In genomic region chr12:105955764-105956290, GRCm38 (mm10) we compare ENCODE assay signal across 9 mouse cellular contexts. TPM values are rescaled to one million over a fixed set of nuclear protein-coding genes. Genes with fewer than 3 reads are reported as not detected.
DNase-seq lines count a peak whose midpoint lies in the region; ATAC-seq lines count a peak whose summit lies in the region.
"Had no signal": no experiment of that assay in that cellular context is flagged by ENCODE, and none has a peak within 500 bp of the region (broad histone marks: within the 10 kb centered on the region; RNA-seq: fewer than 3 reads in every experiment).

No protein-coding gene starts in this region.

- H3K27ac ChIP-seq in hindbrain, embryonic 16.5 days (ENCODE audit: low read depth, low read length), result no peak overlapping the region

- no peaks in the 10 kb centered on the region for H3K36me3 ChIP-seq in hindbrain, embryonic 16.5 days (ENCODE audit: control insufficient read depth, insufficient read depth, low read length)

- no peak overlapping the region for H3K4me2 ChIP-seq in hindbrain, embryonic 16.5 days (ENCODE audit: low read length)

- peaks cover 15% of the 10 kb centered on the region for H3K4me1 ChIP-seq in hindbrain, embryonic 16.5 days (ENCODE audit: control insufficient read depth, insufficient read depth, low read depth, low read length)

- H3K4me3 ChIP-seq in hindbrain, embryonic 16.5 days (ENCODE audit: low read length), result no peak overlapping the region

- H3K9ac ChIP-seq in hindbrain, embryonic 16.5 days (ENCODE audit: low read depth, low read length), result 0 out of 2 replicates have a peak overlapping the region, but pooled peaks have one; percentile 22

- DNase-seq in adrenal gland, adult (ENCODE audit: inconsistent age in 2 of 2, low spot score in 1 of 2), result peak; percentile 45 to 74
- no peak for DNase-seq in adrenal gland, adult 8-10 months
- peak; percentile 31 for DNase-seq in layer of hippocampus, adult 11-12 months (ENCODE audit: low spot score)
- DNase-seq in layer of hippocampus, postnatal 25 days (ENCODE audit: extremely low spot score in 1 of 2, low spot score in 1 of 2), result no peak
- DNase-seq in adrenal gland, postnatal 10 days, result peak; percentile 58
- no peak for DNase-seq in cerebellum, postnatal 36 days
- no peak for DNase-seq in spleen, postnatal 36 days (ENCODE audit: low spot score in 2 of 2)
- DNase-seq: cerebellum, adult 11 months had no signal

- no peaks in the 10 kb centered on the region for H3K27me3 ChIP-seq in hindbrain, embryonic 16.5 days (replicated peaks; ENCODE audit: control insufficient read depth, insufficient read depth, low read length)

- 45% methylated on average over 1 of the region's 1 CpGs for WGBS in hindbrain, embryonic 16.5 days

- ATAC-seq in hindbrain, embryonic 16.5 days, result no peak; the same call in 1 of the 2 replicates

- no peaks in the 10 kb centered on the region for H3K9me3 ChIP-seq in hindbrain, embryonic 16.5 days (ENCODE audit: control insufficient read depth, low read length)

RNA-seq across cellular contexts. Expression of gene Vrk1, which starts 54.2 kb away (rescaled TPM):
- total RNA-seq in adrenal gland, adult 8-10 months (2022), result 10 to 100 TPM; 16.4 to 18.0 (median 17.4) TPM
- total RNA-seq in layer of hippocampus, postnatal 25 days (2021), result 10 to 100 TPM; 16.6 to 17.7 TPM
- 10 to 100 TPM; 23.3 to 25.1 TPM for total RNA-seq in adrenal gland, postnatal 10 days (2021)
- 29.3 and 31.7 TPM in 2 replicates for polyA plus RNA-seq in hindbrain, embryonic 16.5 days (2015; fragmentation: Nextera tagmentation; extraction: Ambion mirVana)

Comparison
In these comparisons a context has a peak if more than half of its experiments do, and no peak if none do; other contexts are left out.
1. DNase-seq: peak in adrenal gland, adult (2 of 2), layer of hippocampus, adult 11-12 months (single experiment) and adrenal gland, postnatal 10 days (single experiment); none in adrenal gland, adult 8-10 months (single experiment), layer of hippocampus, postnatal 25 days (0 of 2), cerebellum, postnatal 36 days (0 of 2) and spleen, postnatal 36 days (0 of 2).